Mouse (Mus musculus) heart, postnatal 0 days (tissue): Measurements from ENCODE around the gene Ccr10. TPM values are rescaled to one million over a fixed set of nuclear protein-coding genes. Genes with fewer than 3 reads are reported as not detected.

ENCODE experiments used
- ATAC-seq: fragments of 200-750 bp; cut with Nextera tagmentation; 2 replicates; pipeline ENCODE4 v1.8.0; 2017; ENCODE audit warnings: low read depth, moderate number of reproducible peaks, moderate library complexity; ENCODE audit not compliant: insufficient read depth
- DNase-seq: peaks from one replicate; pipeline ENCODE4 v3.0.0-alpha.2; 2016; ENCODE audit warnings: low spot score
- H3K27ac ChIP-seq: fragments of 300-500 bp; sonication (generic); 2 replicates; pipeline ENCODE4 v1.5.1; 2014; ENCODE audit warnings: low read depth, mild to moderate bottlenecking
- H3K27me3 ChIP-seq: fragments of 300-500 bp; sonication (generic); 2 replicates; pipeline ENCODE4 v1.6.1; 2014; ENCODE audit warnings: low read length, mixed read lengths; ENCODE audit not compliant: control insufficient read depth, insufficient read depth
- H3K36me3 ChIP-seq: fragments of 300-500 bp; sonication (generic); replicated peaks from 2 replicates; pipeline ENCODE4 v1.6.1; 2014; ENCODE audit warnings: low read length, mixed read lengths; ENCODE audit not compliant: control insufficient read depth, insufficient read depth
- H3K4me1 ChIP-seq: fragments of 300-500 bp; sonication (generic); 2 replicates; pipeline ENCODE4 v1.6.1; 2014; ENCODE audit warnings: antibody characterized with exemption; ENCODE audit not compliant: control insufficient read depth, insufficient read depth
- H3K4me2 ChIP-seq: fragments of 300-500 bp; sonication (generic); 2 replicates; pipeline ENCODE4 v1.6.1; 2014; ENCODE audit warnings: low read depth, mild to moderate bottlenecking, low read length, moderate library complexity
- H3K4me3 ChIP-seq: fragments of 300-500 bp; sonication (generic); 2 replicates; pipeline ENCODE4 v1.5.1; 2014; ENCODE audit warnings: low read depth, low read length
- H3K9ac ChIP-seq: fragments of 300-500 bp; sonication (generic); replicated peaks from 2 replicates; pipeline ENCODE4 v1.6.1; 2014; ENCODE audit warnings: low read depth, low read length, mixed read lengths
- H3K9me3 ChIP-seq: fragments of 300-500 bp; sonication (generic); replicated peaks from 2 replicates; pipeline ENCODE4 v1.6.1; 2016; ENCODE audit warnings: low read length; ENCODE audit not compliant: control insufficient read depth
- CTCF ChIP-seq: IDR thresholded peaks from 2 replicates; pipeline ENCODE4 v1.5.1; 2016; ENCODE audit warnings: antibody characterized with exemption, control low read depth, low read depth
- EP300 ChIP-seq: IDR thresholded peaks from 2 replicates; pipeline ENCODE4 v1.6.1; 2016; ENCODE audit warnings: antibody characterized with exemption, low read depth
- WGBS: fragments of 180-500 bp; shearing (Covaris S2); extraction: QIAGEN DNeasy Blood & Tissue Kit; methylation state at CpG from one replicate; pipeline ENCODE4 v1.1.7; 2014; 5-methylcytosine and 5-hydroxymethylcytosine counted together
- polyA plus RNA-seq: library from polyadenylated mRNA; unstranded; fragments of >200 nt; fragmentation: Nextera tagmentation; extraction: Ambion mirVana; gene quantifications from 2 replicates; pipeline ENCODE4 v1.2.1, GENCODE M21; 2015
- total RNA-seq: library from RNA; depleted of rRNA; stranded (reverse); fragments of >200 nt; gene quantifications from 2 replicates; pipeline ENCODE4 v1.2.3, GENCODE M21; 2014; ENCODE audit warnings: low replicate concordance

Ccr10 gene
- total and polyA plus RNA-seq, 2 experiments from 2014 or later = 0.31 TPM; not detected in 1

- 59% methylated on average over 12 of the region's 12 CpGs for WGBS
- no peak for ATAC-seq
Observed at GRCm38 (mm10) chr11:101133037-101133436, 42.2 kb downstream of the Ccr10 start.

GRCm38 (mm10) chr11:101131701-101132100 is 43.5 kb downstream of the Ccr10 start:
- H3K4me1 ChIP-seq = peaks cover 14% of the 10 kb centered on the region; the same call in 1 of the 2 replicates
- H3K4me2 ChIP-seq = no peak overlapping the region
- H3K9me3 ChIP-seq = no peaks in the 10 kb centered on the region
- peak; percentile 28; the same call in 1 of the 2 replicates for TF ChIP-seq CTCF
- no peak for TF ChIP-seq EP300
- H3K27ac ChIP-seq = no peak overlapping the region
- no peak overlapping the region for H3K9ac ChIP-seq
- H3K4me3 ChIP-seq = no peak overlapping the region
- peaks cover under 1% of the 10 kb centered on the region for H3K36me3 ChIP-seq
- no peak for DNase-seq
- no peak for ATAC-seq
- whole genome bisulfite sequencing = 84% methylated on average over 6 of the region's 6 CpGs
- H3K27me3 ChIP-seq = no peaks in the 10 kb centered on the region

More at GRCm38 (mm10) chr11:101133037-101133436, 42.2 kb downstream of the Ccr10 start:
- Histone ChIP-seq H3K36me3 (no peaks in the 10 kb centered on the region), H3K27ac (no peak overlapping the region), H3K4me3 (no peak overlapping the region), H3K27me3 (no peaks in the 10 kb centered on the region), H3K4me1 (peaks cover 14% of the 10 kb centered on the region; the same call in 1 of the 2 replicates), H3K9me3 (no peaks in the 10 kb centered on the region), H3K4me2 (no peak overlapping the region), H3K9ac (no peak overlapping the region)
- TF ChIP-seq CTCF (no peak), EP300 (no peak)
- DNase-seq = no peak

GRCm38 (mm10) chr11:101131187-101131586 is 44.1 kb downstream of the Ccr10 start:
- H3K9me3 ChIP-seq = no peaks in the 10 kb centered on the region
- H3K4me2 ChIP-seq = no peak overlapping the region
- H3K27me3 ChIP-seq = no peaks in the 10 kb centered on the region
- H3K9ac ChIP-seq = no peak overlapping the region
- peaks cover 14% of the 10 kb centered on the region; the same call in 1 of the 2 replicates for H3K4me1 ChIP-seq
- DNase-seq (no peak), ATAC-seq (no peak)
- peaks cover 6% of the 10 kb centered on the region for H3K36me3 ChIP-seq
- TF ChIP-seq EP300 (no peak), CTCF (no peak)
- H3K4me3 ChIP-seq = no peak overlapping the region
- H3K27ac ChIP-seq = no peak overlapping the region
- 88% methylated on average over 2 of the region's 2 CpGs for WGBS

GRCm38 (mm10) chr11:101130056-101130756 is 45.0 kb downstream of the Ccr10 start:
- DNase-seq (peak; percentile 66), ATAC-seq (peak; percentile 88)
- 21% methylated on average over 18 of the region's 18 CpGs for WGBS
- Histone ChIP-seq H3K9ac (peak overlapping the region; percentile 33; the same call in 1 of the 2 replicates), H3K4me3 (no peak overlapping the region), H3K27ac (peak overlapping the region; percentile 91), H3K27me3 (no peaks in the 10 kb centered on the region), H3K36me3 (peaks cover 16% of the 10 kb centered on the region), H3K9me3 (no peaks in the 10 kb centered on the region), H3K4me2 (peak overlapping the region; percentile 30), H3K4me1 (peaks cover 14% of the 10 kb centered on the region; the same call in 1 of the 2 replicates)
- TF ChIP-seq CTCF (peak; percentile 6; the same call in 1 of the 2 replicates), EP300 (no peak)

- no peak overlapping the region for H3K9ac ChIP-seq
- 79% methylated on average over 11 of the region's 11 CpGs for WGBS
Observed at GRCm38 (mm10) chr11:101128996-101129577, 46.2 kb downstream of the Ccr10 start.

More at GRCm38 (mm10) chr11:101128996-101129577, 46.2 kb downstream of the Ccr10 start:
- Histone ChIP-seq H3K27ac (no peak overlapping the region), H3K4me2 (no peak overlapping the region), H3K4me1 (peaks cover 9% of the 10 kb centered on the region; the same call in 1 of the 2 replicates), H3K27me3 (no peaks in the 10 kb centered on the region), H3K4me3 (no peak overlapping the region), H3K9me3 (no peaks in the 10 kb centered on the region), H3K36me3 (peaks cover 17% of the 10 kb centered on the region)
- no peak for DNase-seq
- ATAC-seq = no peak
- TF ChIP-seq EP300 = no peak
